Mouse (Mus musculus): ENCODE data around the gene Ugcg.
"Not testable (repeated sequence)": the region's sequence is repeated elsewhere in the genome, so short reads cannot be mapped to it uniquely, and the experiment has no call there.

The Ugcg gene

GRCm38 (mm10) chr4:59257866-59258265 is 68.8 kb downstream of the Ugcg start:
- DNase-seq (ENCODE audit: low read depth, low spot score), result no peak

GRCm38 (mm10) chr4:59258771-59259170 is 69.7 kb downstream of the Ugcg start:
- no peak for DNase-seq (ENCODE audit: low read depth, low spot score)

DNA sequence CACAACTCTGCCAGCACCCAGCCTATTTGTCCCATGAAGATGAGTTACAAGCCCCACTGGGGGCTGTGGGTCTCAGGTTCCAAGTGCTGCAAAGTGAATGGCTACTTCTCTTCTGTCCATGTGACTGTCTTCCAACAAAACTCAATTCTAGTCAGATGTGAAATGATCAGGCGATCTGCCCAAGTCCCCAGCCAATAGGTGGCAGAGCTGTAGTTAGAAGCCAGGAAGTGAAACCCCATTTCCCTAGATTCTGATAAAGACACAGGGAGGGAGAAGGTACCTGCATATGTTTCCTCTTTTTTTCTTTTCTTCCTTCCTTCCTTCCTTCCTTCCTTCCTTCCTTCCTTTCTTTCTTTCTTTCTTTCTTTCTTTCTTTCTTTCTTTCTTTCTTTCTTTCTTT is 70.7 kb downstream of the Ugcg start:
- DNase-seq (ENCODE audit: low read depth, low spot score), result peak; percentile 46

GRCm38 (mm10) chr4:59260871-59261515 is 71.9 kb downstream of the Ugcg start:
- DNase-seq (ENCODE audit: low read depth, low spot score), result peak; percentile 56

DNA sequence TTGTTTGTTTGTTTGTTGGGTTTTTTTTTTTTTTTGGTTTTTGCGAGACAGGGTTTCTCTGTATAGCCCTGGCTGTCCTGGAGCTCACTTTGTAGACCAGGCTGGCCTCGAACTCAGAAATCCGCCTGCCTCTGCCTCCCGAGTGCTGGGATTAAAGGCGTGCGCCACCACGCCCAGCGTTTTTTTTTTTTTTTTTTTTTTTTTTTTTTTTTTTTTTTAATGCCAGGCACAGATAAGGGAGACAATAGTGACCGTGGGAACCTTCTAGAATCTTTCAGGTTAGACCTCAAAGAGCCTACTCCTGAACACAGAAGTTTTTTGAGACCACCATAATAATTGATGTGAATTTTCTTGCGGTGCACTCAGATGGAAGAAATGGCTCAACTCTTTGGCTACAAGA is 72.5 kb downstream of the Ugcg start:
- DNase-seq (ENCODE audit: low read depth, low spot score), result not testable (repeated sequence)

DNA sequence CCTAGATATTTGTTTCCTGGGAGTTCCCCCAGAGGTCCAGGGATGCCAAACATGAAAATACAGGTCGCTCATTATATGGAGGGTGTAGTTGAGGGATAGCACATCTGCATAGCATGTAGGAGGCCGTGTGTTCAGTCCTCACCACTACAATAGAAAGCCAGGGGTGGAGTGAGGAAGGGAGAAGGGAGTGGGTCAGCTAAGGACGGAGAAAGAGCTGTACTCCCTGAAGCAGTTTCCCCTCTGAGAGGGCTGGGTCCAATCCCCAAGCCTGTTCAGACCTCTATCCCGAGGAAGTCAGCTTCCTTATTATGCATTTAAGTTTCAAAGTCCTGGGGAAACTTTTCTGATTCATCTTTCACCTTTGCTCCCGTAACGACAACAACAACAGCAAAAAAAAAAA is 73.1 kb downstream of the Ugcg start:
- no peak for DNase-seq (ENCODE audit: low read depth, low spot score)

DNA sequence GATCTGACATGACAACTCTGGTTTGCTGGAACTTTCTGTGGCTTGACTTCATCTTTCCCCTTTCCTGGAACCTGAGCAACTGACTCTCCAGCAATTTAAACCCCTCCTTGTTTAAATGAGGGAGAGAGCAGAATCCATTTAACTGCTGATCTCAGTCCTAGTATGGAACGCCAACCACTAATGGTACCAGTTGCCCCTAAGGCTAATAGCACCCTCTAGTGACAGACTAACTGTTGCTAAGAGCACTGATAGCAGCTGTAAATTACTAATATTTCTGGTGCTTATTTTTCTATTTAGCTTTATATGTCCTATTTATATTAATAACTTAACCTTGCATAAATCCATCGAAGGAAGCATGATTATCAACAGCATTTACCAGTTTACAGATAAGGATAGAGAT is 74.4 kb downstream of the Ugcg start:
- DNase-seq (ENCODE audit: low read depth, low spot score), result peak; percentile 44

DNA sequence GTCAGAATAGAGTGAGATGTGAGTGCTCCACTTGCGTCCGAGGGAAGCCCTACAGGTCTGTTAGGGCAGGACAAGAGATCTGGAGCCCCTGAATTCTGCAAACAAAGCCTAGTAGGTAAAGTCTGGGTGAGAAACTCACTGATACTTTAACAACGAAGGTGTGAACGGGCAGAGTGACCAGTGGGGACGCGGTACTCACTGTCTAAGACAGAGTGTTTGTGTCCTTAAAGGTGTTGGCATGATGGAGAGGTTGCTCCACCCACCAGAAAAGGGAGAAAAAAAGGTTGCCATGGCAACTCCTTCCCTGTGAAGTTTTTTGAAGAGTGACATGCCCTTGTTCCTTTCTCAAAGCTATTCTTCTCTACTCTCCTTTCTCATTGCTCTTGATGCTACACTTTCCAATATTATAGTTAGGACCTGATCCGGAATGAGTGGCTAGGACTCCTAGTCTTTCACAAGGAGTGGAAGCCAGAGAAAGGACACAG is 75.6 kb downstream of the Ugcg start:
- no peak for DNase-seq (ENCODE audit: low read depth, low spot score)

DNA sequence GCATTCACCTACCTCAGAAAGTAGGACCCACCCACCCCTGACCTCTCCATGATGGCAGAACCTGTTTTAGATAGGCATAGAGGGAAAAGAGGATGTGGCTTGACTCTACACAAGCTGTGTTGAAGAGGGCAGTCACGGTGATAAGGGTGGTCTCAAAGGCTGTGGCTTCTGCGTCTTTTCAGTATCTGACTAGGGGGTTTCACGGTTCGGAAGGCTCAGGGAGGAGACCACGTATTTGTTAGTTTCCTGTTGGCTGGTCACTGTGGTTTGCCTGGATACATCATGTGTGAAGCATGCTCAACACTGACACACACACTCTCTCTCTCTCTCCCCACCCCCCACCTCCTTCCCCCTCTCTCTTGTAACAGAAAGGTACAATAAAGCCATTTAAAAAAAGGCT is 76.1 kb downstream of the Ugcg start:
- DNase-seq (ENCODE audit: low read depth, low spot score), result no peak

GRCm38 (mm10) chr4:59265631-59266030 is 76.6 kb downstream of the Ugcg start:
- DNase-seq (ENCODE audit: low read depth, low spot score), result no peak

Measured in A20 (cell line).